Mouse (Mus musculus): ENCODE results near the gene Tspan11.

- TF ChIP-seq POLR2A (IDR thresholded peaks at IDR 0.05; ENCODE audit: low read depth, low read length): no peak
- TF ChIP-seq CTCF (conservative IDR thresholded peaks at IDR 0.05; ENCODE audit: insufficient read depth, insufficient read length, low read depth, low read length): no peak
Measured at GRCm38 (mm10) chr6:127956172-127956571, 68.8 kb downstream of the Tspan11 start.

Measured in kidney, adult 2 months (tissue).